Mouse (Mus musculus) lung, postnatal 25 days (tissue): ENCODE results near the gene Spink2.
A peak's percentile ranks its signal among the peaks of the same experiment; 100 is the strongest.
"Not testable (repeated sequence)": the region's sequence is repeated elsewhere in the genome, so short reads cannot be mapped to it uniquely, and the experiment has no call there.

ENCODE experiments used
- DNase-seq: peaks from one replicate; pipeline ENCODE4 v3.0.0; 2022; ENCODE audit warnings: low spot score

The Spink2 gene

DNA sequence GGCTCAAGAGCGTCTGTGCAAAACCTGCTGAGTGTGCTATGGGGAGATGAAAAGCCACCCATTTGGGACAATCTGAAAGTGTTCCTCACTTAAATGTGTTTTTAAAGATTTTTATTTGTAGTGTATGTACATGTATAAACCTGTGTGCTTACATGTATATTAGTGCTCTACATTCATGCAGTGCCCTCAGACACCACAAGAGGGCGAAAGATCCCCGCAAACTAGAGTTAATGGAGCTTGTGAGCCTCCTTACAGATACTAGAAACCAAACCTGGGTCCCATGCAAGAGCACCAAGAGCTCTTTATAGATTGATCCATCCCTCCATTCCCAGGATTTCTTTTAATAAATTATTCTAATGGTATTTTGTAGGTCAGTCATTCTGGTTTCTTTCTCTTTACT is 17.3 kb downstream of the Spink2 start:
- DNase-seq, result peak; percentile 57

DNA sequence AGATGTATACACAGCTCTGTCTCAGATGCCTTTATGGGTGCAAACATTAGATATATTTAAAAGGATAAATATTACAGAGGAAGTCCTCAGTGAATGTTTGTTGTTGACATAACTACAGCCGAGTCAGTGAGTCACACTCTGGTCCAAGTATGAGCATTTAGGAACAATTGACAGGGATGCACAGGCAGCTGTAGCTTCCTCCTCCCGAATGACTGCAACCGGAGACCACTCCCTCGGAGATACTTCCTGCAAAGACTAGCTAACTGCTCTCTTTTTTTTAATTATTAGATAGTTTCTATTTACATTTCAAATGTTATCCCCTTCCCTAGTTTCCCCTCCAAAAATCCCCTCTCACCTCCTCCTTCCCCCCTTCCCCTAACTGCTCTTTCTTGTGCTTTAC is 18.0 kb downstream of the Spink2 start:
- DNase-seq, result peak; percentile 39

DNA sequence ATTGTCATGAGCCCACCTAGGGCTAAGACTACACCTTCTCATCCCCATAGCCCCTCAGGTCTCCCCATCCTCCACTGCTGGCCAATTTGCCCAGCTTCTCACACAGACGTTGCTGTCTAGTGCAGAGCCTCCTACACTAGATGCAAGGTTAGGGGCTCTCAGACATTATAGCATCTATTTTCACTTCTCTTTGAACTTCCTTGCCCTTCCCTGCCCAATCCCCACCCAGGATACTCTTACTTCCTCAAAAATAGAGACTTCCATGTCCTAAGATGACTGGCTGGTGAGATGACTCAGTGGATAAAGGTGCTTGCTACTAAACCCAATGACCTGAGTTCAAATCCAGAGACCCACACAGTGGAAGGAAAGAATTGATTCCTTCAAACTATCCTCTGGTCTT is 19.6 kb downstream of the Spink2 start:
- no peak for DNase-seq

DNA sequence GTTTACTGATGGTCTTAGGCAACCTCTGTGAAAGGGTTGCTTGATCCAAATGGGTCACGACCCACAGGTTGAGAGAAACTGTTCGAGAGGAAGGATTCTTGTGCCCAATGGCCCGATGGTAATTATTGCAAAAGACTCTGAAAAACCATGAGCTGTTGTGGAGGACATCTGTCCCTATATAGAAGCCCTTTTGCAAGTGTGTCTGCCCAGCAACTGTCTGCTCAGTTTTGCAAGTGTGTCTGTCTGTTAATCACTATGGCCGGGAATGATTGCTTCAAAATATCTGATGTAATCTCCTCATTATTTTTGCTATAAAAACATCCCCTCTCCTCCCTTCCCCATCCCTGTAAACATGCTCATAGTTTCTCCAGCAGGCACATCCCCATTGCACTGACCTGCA is 20.2 kb downstream of the Spink2 start:
- DNase-seq, result no peak

DNA sequence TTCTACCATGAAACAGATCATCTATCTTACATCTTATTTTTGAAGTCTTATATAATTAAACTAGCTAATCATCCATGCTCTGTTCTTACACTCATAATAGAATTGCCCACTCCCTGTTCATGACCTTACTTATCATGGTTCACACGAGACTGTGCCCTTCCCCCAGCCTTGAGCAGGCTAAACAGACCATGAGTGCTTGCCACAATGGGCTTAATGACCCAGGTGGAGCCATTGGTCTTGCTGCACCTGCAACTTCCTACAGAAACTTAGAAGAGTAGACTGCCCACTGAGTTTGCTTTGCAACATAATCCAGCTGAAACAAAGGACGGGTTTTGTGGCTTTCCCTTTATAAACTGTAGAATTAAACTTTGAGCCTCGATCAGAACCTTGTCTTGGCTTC is 22.5 kb downstream of the Spink2 start:
- DNase-seq, result no peak

DNA sequence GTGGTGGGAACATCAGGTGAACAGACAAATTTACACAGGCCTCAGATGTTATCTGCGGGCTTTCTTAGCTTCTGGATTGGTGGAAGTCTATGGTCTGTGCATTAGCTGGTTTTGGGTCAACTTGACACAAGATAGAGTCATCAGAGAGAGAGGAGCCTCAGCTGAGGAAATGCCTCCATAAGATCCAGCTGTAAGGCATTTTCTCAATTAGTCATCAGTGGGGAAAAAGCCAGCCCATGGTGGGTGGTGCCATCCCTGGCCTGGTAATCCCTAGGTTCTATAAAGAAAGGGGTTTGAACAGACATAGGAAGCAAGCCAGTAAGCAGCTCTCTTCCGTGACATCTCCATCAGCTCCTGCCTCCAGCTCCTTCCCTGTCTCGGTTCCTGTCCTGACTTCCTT is 25.9 kb downstream of the Spink2 start:
- no peak for DNase-seq

DNA sequence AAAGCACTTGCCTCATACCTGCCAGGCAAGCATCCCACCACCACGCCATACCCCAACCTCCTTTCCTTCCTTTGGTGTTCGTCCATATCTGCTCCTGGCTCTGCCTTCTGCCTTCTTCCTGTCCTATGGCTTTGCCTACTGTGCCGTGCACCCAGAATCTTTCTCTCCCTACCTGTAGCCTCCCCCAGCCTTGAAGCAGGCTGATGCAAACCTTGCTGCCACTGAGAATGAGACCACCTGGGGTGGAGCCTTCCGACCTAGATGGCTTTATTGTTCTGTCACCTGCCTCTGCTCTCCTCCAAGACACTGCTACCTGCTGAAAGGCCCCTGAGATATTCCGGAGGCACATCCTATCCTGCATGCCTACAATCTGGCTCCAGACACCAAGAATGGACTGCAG is 27.4 kb downstream of the Spink2 start:
- not testable (repeated sequence) for DNase-seq

DNA sequence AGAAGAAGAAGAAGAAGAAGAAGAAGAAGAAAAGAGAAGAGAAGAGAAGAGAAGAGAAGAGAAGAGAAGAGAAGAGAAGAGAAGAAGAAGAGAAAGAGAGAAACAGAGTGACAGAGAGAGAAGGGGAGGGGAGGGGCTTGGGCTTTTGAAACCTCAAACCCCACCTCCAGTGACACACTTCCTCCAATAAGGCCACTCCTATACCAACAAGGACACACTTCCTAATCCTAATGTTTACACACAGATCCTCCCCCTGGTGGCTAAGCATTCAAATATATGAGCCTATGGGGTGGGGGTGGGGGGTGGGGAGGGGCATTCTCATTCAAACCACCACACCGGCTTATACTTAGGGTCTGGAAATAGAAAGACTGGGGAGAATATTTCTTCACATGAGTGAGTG is 27.9 kb downstream of the Spink2 start:
- DNase-seq, result no peak

DNA sequence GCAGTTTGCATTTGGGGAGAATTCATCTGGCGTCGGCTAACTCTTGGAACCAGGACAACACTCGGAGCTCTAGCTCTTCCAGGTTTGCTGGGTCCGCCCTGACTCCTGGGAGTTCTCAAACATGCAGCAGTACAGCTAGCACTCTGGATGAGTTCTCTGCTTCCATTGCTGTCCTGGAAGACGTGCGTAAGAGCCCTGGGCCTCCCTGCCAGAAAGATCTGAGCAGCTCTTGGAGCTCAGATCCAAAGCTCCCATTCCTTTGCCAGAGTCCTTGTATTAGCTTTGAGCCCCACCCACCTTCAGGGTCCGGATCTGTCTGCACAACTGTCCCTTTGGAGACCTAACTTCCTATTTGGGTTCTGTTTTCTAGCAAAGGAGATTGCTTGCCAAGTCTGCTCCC is 29.8 kb downstream of the Spink2 start:
- no peak for DNase-seq

DNA sequence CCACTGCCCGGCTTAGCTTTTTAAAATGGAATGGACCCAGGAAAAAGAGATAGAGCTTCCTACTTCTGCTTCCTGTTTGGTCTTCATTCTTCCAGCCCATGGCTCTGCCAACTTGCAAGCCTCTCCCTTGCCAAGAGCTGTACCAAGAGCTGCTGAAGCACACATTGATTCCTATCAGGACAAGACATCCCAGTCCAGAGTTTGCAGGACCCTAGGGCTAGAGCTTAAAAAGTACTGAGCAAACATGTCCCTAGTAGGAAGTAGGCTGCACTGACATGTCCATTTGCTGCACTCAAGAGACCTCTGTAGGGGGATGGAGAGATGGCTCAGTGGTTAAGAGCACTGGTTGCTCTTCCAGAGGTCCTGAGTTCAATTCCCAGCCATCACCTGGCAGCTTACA is 32.3 kb downstream of the Spink2 start:
- no peak for DNase-seq

DNA sequence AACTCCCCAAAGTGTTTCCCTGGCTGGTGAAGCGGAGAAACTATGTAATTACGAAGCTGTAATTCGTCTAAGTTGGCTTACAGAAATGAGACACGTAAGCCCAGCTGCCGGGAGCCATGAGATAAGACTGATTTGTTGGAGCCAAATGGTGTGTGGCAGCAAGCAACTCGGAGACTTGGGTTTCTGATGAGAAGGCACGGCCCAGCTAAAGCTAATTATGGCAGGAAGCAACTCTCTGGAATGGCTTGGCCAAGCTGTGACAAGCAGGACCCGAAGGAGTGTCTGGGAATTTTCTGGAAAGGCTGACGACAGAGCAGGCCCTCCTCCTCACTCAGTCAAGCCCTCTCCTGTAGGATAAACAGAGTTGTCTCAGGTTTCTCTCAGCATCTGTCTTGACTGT is 33.3 kb downstream of the Spink2 start:
- DNase-seq, result no peak

DNA sequence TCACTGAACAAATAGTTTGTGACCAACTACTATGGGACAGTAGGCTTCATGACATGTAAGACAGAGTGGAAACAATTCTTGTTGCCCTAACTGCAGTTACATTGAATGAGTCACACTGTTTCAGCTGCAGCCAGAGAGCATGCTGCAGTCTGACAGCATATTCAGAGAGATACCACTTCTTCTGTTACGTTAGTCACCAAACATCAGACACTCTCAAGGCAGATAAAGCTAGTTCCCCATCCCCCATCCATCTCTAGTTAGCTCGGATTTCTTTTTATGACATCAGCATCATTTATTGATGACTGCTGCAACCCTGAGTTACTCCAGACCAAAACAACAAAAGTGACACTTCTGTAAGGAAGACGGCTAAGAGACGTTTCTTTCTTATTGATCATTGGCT is 36.5 kb downstream of the Spink2 start:
- DNase-seq, result no peak

DNA sequence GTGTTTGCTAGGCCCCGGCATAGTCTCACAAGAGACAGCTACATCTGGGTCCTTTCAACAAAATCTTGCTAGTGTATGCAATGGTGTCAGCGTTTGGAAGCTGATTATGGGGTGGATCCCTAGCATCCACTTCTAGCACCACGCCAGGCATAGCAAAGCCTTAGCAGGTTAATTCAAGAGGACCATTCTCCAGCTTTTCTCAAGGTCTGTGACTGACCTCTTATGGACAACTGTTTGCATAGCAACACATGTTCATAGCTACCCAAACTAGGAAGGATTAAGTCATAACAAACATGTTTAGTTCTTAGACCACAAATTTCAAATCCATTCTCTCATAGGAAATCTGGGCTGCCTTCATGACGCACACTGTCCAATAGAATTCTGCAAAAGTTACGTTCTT is 40.7 kb downstream of the Spink2 start:
- peak; percentile 75 for DNase-seq

DNA sequence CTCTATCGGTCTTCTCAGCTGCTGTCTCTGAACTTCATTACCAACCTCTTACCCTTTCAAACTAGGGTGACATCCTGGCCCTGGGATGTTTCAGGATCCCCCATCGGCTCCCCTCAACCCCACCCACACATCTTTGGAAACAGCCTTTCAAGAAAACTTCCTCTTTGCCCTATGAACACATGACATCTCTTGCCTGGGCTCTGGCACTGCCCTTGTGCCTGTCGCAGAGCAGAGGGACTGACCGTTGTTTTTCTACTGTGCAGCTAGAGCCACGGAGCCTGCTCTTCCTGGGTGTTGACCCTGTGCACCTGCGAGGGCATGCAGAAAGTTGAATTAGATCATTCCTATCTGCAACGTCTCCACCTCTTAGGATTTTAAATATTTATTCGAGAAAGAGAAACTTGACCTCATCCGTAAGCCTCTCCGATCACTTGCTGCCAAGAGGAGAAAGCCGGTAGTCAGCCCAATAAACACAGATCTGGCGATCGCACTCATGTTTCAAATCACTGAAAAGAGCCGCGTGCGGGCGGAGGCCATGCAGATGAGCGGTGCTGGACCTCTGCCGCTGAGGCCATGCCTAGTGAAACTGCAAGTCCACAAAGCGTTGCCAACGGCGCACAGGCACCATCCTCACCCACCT is 43.8 kb downstream of the Spink2 start:
- peak; percentile 72 for DNase-seq

DNA sequence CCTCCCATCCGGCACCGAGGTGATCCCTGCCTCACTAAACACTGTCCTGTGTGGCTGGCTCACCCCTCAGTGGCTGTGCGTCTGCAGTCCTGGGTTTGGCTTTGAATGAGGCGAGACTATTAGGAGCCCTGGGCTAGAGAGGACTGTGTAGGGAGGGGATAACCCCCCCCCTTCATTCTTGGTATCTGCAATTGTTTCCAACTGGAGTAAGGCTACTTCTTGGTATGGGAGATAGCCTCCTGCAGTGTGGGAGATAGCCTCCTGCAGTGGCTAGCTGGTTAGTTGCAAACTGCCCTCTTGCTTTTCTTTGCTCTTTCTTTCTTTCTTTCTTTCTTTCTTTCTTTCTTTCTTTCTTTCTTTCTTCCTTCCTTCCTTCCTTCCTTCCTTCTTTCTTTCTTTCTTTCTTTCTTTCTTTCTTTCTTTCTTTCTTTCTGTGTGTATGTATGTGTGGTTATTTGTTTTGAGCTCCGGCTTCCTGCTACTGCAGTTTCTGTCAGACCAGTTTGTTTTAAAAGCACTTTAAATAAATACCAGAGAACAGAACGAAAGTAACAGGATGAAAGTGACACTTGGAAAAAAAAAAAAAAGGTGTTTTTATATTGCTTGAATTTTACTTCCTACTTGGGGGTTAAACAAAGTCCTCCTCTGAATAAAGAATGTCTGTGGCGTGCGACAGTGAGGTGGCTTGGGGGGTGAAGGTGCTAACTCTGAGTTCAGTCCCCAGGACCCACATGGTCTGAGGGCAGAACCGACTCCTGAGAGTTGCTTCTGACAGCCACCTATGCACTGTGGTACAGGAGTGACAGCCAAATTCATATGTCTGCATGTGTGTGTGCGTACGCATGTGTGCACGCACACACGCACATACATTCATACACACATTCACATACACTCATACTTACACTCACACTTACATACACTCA is 45.3 kb downstream of the Spink2 start:
- no peak for DNase-seq

DNA sequence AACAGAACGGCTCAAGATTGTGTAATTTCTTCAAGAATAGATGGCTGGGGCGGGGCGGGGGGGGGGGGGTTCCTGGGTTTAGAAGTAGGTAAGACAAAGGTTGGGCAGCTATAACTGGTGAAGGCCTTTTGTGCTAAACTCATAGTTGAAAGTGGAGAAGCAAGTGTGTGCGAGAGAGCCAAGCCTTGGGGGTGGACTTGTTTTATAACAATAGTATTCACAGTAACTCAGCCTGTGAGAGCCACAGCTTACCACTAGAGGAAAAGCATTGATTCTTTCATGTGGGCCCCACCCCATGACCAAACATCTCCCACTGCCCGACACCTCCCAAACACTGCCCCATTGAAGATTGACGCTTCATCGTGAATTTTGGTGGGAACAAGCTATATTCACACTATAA is 47.7 kb downstream of the Spink2 start:
- DNase-seq, result no peak

DNA sequence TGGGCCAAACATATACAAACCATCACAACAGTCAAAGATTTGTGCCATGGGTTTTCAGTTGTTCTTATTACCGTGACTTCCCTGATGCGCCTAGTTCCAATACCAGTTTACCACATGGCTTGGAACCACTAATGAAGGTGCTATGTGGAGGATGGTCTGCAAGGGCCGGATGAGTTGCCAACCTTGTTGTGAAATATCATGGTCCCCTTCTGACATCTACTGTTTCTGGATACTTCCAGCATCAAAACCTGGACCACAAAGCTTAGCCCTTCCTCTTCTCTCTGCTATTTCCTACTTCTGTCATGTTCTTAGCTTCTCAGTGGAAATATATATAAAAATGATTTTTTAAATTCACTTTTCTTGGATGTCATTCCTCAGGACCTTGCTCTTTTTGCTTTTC is 48.7 kb downstream of the Spink2 start:
- DNase-seq, result no peak

DNA sequence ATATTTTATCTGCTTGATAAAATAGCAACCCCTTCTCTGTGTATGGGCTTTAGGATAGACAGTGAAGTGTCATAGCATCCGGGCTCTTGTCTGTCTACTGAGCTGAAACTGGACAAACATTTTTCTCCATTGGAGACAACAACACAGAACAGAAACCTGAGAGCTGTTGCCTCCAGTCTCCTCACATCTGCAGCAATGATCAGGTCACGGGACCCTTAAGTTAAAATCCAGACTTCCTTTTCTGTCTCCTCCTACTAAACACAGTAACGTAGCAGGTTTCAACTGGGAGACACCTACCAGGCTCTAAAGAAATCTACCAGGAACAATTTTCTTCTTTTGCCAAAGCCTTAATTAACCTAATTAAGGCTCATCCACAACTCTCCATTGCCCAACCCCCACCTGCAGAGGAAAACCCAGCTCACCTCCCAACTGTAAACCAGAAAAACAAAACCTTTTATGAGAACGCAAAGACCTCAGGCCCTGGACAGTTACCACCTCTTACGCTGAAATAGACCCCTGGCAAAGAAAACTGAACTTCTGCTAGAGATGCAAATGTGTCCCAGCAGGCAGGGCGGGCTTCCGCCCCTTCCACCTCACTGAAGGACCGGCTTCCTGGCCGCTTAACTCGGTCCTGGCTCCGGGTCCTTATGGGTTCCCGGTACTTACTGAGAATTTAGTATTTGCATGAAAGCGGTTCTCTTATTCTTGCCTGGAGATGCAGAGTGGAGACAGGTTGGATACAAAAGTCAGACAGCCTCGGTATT is 53.3 kb downstream of the Spink2 start:
- DNase-seq, result no peak

DNA sequence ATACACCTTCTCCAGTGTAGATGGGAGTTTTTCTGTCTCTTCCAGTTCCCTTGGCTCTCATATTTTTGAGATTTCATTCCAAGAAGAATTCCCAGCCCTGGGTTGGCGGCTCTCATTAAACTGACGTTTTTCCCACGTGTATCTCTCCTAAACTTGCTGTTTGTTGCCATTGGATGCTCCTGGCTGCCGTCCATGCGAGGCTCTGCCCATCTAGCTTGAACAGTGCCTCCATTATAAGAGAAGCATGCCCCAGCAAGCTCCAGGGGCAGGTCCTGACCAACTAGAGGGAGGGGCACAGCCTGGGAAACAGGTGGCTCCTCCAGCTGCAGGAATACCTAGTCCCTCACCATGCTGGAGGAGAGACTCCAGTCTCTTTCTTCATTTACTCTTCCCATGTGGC is 54.3 kb downstream of the Spink2 start:
- no peak for DNase-seq

DNA sequence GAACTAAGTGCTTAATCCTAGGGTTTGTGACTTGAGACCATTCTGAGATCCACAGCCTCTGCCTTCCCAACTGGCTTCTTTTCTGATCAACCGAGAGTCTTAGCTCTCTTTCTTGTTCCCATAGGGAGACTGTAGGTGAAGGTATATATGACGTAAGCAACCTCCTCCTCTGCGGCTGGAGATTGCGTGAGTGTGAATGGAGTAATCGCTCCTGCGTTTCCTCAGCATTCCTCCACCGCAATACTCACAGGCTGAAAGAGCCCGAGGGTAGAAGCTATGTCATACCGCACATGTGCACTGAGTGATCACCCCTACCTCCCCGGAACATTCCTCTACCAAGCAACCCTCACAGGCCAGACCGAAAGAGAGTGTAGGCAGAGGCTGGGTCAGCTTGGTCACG is 55.7 kb downstream of the Spink2 start:
- no peak for DNase-seq
